ENCODE assay signal across 16 mouse cellular contexts in the genomic region with DNA sequence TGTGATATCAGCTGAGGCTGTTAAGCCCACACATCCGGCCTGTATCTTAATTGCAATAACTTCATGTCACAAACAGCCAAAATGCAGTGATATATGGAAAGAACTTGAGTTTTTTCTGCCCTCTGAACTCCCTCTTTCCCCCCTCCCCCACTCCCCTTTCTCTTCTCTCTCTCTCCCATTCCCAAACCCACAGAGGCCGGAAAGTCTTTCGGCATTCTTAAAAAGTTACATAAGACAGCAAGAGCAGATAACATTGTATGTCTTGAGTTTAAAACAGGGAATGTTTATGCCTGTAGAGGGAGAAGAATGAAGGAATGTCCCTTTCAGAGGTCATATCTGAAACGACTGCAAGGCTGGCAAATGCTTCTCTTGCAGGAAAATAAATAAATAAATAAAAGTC.
DNase-seq lines count a peak whose midpoint lies in the region; ATAC-seq and TF ChIP-seq lines count a peak whose summit lies in the region.
"Had no signal": no experiment of that assay in that cellular context is flagged by ENCODE, and none has a peak within 500 bp of the region (broad histone marks: within the 10 kb centered on the region; RNA-seq: fewer than 3 reads in every experiment).

No protein-coding gene starts in this region.

- no peak for TF ChIP-seq CTCF in intestine, postnatal 0 days (IDR thresholded peaks at IDR 0.05; ENCODE audit: low read depth)
- TF ChIP-seq CTCF in lung, adult 2 months (IDR thresholded peaks at IDR 0.05; ENCODE audit: insufficient read depth, low read length): no peak

- no peaks in the 10 kb centered on the region for H3K36me3 ChIP-seq in heart, embryonic 10.5 days
- H3K36me3 ChIP-seq in intestine, embryonic 15.5 days: no peaks in the 10 kb centered on the region
- H3K36me3 ChIP-seq in intestine, postnatal 0 days (ENCODE audit: control insufficient read depth, insufficient read depth): no peaks in the 10 kb centered on the region
- H3K36me3 ChIP-seq in lung, embryonic 15.5 days: no peaks in the 10 kb centered on the region
- H3K36me3 ChIP-seq: embryonic facial prominence, embryonic 13.5 days; hindbrain, embryonic 15.5 days; limb, embryonic 13.5 days; liver, embryonic 15.5 days had no signal

- H3K27ac ChIP-seq in heart, embryonic 10.5 days: peak overlapping the region; percentile 59
- peak overlapping the region; percentile 27; the same call in 1 of the 2 replicates for H3K27ac ChIP-seq in intestine, embryonic 15.5 days
- no peak overlapping the region for H3K27ac ChIP-seq in intestine, postnatal 0 days (ENCODE audit: low read depth, low read length)
- peak overlapping the region; percentile 20; the same call in 1 of the 2 replicates for H3K27ac ChIP-seq in lung, embryonic 15.5 days
- H3K27ac ChIP-seq: embryonic facial prominence, embryonic 13.5 days; hindbrain, embryonic 15.5 days; limb, embryonic 13.5 days; liver, embryonic 15.5 days had no signal

- no peak for TF ChIP-seq POLR2A in lung, adult 2 months (IDR thresholded peaks at IDR 0.05; ENCODE audit: borderline replicate concordance, extremely low read depth, low read depth, low read length)

- intact Hi-C loops in heart, postnatal 25 days (cut with DNase I): no loop called here

- WGBS in heart, embryonic 10.5 days: 14% methylated on average over 4 of the region's 4 CpGs
- 20% methylated on average over 4 of the region's 4 CpGs for WGBS in intestine, embryonic 15.5 days
- WGBS in intestine, postnatal 0 days: 23% methylated on average over 4 of the region's 4 CpGs
- WGBS in lung, embryonic 15.5 days: 8% methylated on average over 4 of the region's 4 CpGs
- WGBS in lung, adult 2 months: 24% methylated on average over 4 of the region's 4 CpGs

- ATAC-seq in intestine, embryonic 15.5 days: 0 out of 2 replicates have a peak, but pooled peaks have one; percentile 17
- no peak for ATAC-seq in intestine, postnatal 0 days
- ATAC-seq in lung, embryonic 15.5 days (ENCODE audit: borderline replicate concordance, extremely low read depth, low FRiP score, low TSS enrichment): no peak
- ATAC-seq: forebrain, embryonic 16.5 days had no signal

- DNase-seq in heart, embryonic 10.5 days (ENCODE audit: low spot score): no peak
- no peak for DNase-seq in heart, postnatal 25 days (ENCODE audit: low spot score)
- no peak for DNase-seq in lung, adult 2 months
- DNase-seq in lung, postnatal 14 days: peak; percentile 13
- no peak for DNase-seq in Muller cell, postnatal 12 days (ENCODE audit: inconsistent ontology term)
- DNase-seq: cerebellum, postnatal 14 days; layer of hippocampus, adult 9-11 months had no signal

- H3K4me2 ChIP-seq in intestine, embryonic 15.5 days (replicated peaks): no peak overlapping the region
- no peak overlapping the region for H3K4me2 ChIP-seq in intestine, postnatal 0 days (replicated peaks; ENCODE audit: low read depth)
- no peak overlapping the region for H3K4me2 ChIP-seq in lung, embryonic 15.5 days
- H3K4me2 ChIP-seq: embryonic facial prominence, embryonic 13.5 days; hindbrain, embryonic 15.5 days; limb, embryonic 13.5 days; liver, embryonic 15.5 days had no signal

- no peaks in the 10 kb centered on the region for H3K9me3 ChIP-seq in heart, embryonic 10.5 days
- H3K9me3 ChIP-seq in intestine, embryonic 15.5 days: no peaks in the 10 kb centered on the region
- H3K9me3 ChIP-seq in intestine, postnatal 0 days (ENCODE audit: control insufficient read depth): no peaks in the 10 kb centered on the region
- no peaks in the 10 kb centered on the region for H3K9me3 ChIP-seq in lung, embryonic 15.5 days
- H3K9me3 ChIP-seq: embryonic facial prominence, embryonic 13.5 days; hindbrain, embryonic 15.5 days; limb, embryonic 13.5 days; liver, embryonic 15.5 days had no signal

- H3K9ac ChIP-seq in intestine, embryonic 15.5 days: no peak overlapping the region
- no peak overlapping the region for H3K9ac ChIP-seq in intestine, postnatal 0 days (ENCODE audit: low read depth, low read length)
- no peak overlapping the region for H3K9ac ChIP-seq in lung, embryonic 15.5 days
- H3K9ac ChIP-seq: embryonic facial prominence, embryonic 13.5 days; hindbrain, embryonic 15.5 days; limb, embryonic 13.5 days; liver, embryonic 15.5 days had no signal

- H3K4me1 ChIP-seq in heart, embryonic 10.5 days: peaks cover 19% of the 10 kb centered on the region
- H3K4me1 ChIP-seq in intestine, embryonic 15.5 days (replicated peaks): peaks cover 12% of the 10 kb centered on the region; the same call in 1 of the 2 replicates
- H3K4me1 ChIP-seq in intestine, postnatal 0 days (replicated peaks; ENCODE audit: control insufficient read depth, insufficient read depth, low read length): 0 out of 2 replicates have a peak, but pooled peaks cover 12% of the 10 kb centered on the region
- peaks cover 19% of the 10 kb centered on the region for H3K4me1 ChIP-seq in lung, embryonic 15.5 days
- H3K4me1 ChIP-seq in lung, adult 2 months (ENCODE audit: control insufficient read depth, insufficient read depth, low read length): peaks cover 12% of the 10 kb centered on the region
- H3K4me1 ChIP-seq: hindbrain, embryonic 15.5 days; limb, embryonic 13.5 days; liver, embryonic 15.5 days had no signal

- H3K27me3 ChIP-seq in heart, embryonic 10.5 days (ENCODE audit: insufficient read depth, poor library complexity, severe bottlenecking): no peaks in the 10 kb centered on the region
- H3K27me3 ChIP-seq in intestine, embryonic 15.5 days (replicated peaks): no peaks in the 10 kb centered on the region
- no peaks in the 10 kb centered on the region for H3K27me3 ChIP-seq in intestine, postnatal 0 days (replicated peaks; ENCODE audit: control insufficient read depth, insufficient read depth, low read length)
- H3K27me3 ChIP-seq in lung, embryonic 15.5 days: no peaks in the 10 kb centered on the region
- H3K27me3 ChIP-seq: CH12.LX; embryonic facial prominence, embryonic 13.5 days; hindbrain, embryonic 15.5 days; limb, embryonic 13.5 days; liver, embryonic 15.5 days had no signal

- peak overlapping the region; percentile 27; the same call in 1 of the 2 replicates for H3K4me3 ChIP-seq in heart, embryonic 10.5 days
- no peak overlapping the region for H3K4me3 ChIP-seq in intestine, embryonic 15.5 days (replicated peaks)
- H3K4me3 ChIP-seq in intestine, postnatal 0 days (ENCODE audit: low read depth, low read length): no peak overlapping the region
- no peak overlapping the region for H3K4me3 ChIP-seq in lung, embryonic 15.5 days
- no peak overlapping the region for H3K4me3 ChIP-seq in lung, adult 2 months (replicated peaks; ENCODE audit: extremely low read depth, low read depth, low read length)
- H3K4me3 ChIP-seq: embryonic facial prominence, embryonic 13.5 days; hindbrain, embryonic 15.5 days; limb, embryonic 13.5 days; liver, embryonic 15.5 days had no signal
